Mouse (Mus musculus): ENCODE data around the gene Chd2.

GRCm38 (mm10) chr7:73588351-73588906 is 46.8 kb upstream of the Chd2 start:
- TF ChIP-seq CTCF (IDR thresholded peaks at IDR 0.05), result no peak
- TF ChIP-seq POLR2A (IDR thresholded peaks at IDR 0.05; ENCODE audit: insufficient read depth, low read depth, low read length), result no peak
- TF ChIP-seq EP300 (IDR thresholded peaks at IDR 0.05; ENCODE audit: insufficient read depth, low read depth, low read length), result no peak

Data from heart, adult 2 months (tissue).